Mouse (Mus musculus) cerebellum, adult 11 months (tissue): ENCODE results near the gene Olfr1048.
"Not testable (repeated sequence)": the region's sequence is repeated elsewhere in the genome, so short reads cannot be mapped to it uniquely, and the experiment has no call there.

Experiments
- DNase-seq: peaks from one replicate; pipeline ENCODE4 v3.0.0; 2022

Olfr1048 gene

GRCm38 (mm10) chr2:86240189-86240588 lies at the start of gene Olfr1048:
TSS of gene Olfr1048 (minus strand) at chr2:86240289.
- no peak for DNase-seq

GRCm38 (mm10) chr2:86278988-86279387 lies 38.9 kb upstream of the Olfr1048 start, which contains the start of gene Olfr1051:
TSS of gene Olfr1051 (minus strand) at chr2:86279088.
- not testable (repeated sequence) for DNase-seq

- not testable (repeated sequence) for DNase-seq
Observed at GRCm38 (mm10) chr2:86258228-86258627, 18.1 kb upstream of the Olfr1048 start, which contains the start of gene Olfr1049. TSS of gene Olfr1049 (minus strand) at chr2:86258328.

GRCm38 (mm10) chr2:86231301-86231700 lies 8.8 kb downstream of the Olfr1048 start, which contains the start of gene Olfr1047:
TSS of gene Olfr1047 (minus strand) at chr2:86231401.
- no peak for DNase-seq

- DNase-seq: no peak
Observed at GRCm38 (mm10) chr2:86219214-86219613, 20.9 kb downstream of the Olfr1048 start, which contains the start of gene Olfr1046. TSS of gene Olfr1046 (minus strand) at chr2:86219314.

- DNase-seq: no peak
Observed at GRCm38 (mm10) chr2:86202909-86203308, 37.2 kb downstream of the Olfr1048 start, which contains the start of gene Olfr1045. TSS of gene Olfr1045 (minus strand) at chr2:86203009.

GRCm38 (mm10) chr2:86195863-86196262 lies 44.2 kb downstream of the Olfr1048 start:
- DNase-seq: no peak

- DNase-seq: no peak
Observed at GRCm38 (mm10) chr2:86185583-86185982, 54.5 kb downstream of the Olfr1048 start, which contains the start of gene Olfr52. TSS of gene Olfr52 (minus strand) at chr2:86185683.
